Mouse (Mus musculus) ES-E14 (cell line): Measurements from ENCODE around the gene Ppp1r14c.

ENCODE experiments used
- MAFK ChIP-seq: IDR thresholded peaks from 2 replicates; pipeline ENCODE4 v1.6.1; 2014; ENCODE audit warnings: mild to moderate bottlenecking, low read depth, low read length, inconsistent platforms; ENCODE audit not compliant: insufficient read depth
- ZC3H11A ChIP-seq: IDR thresholded peaks from 2 replicates; pipeline ENCODE4 v1.6.1; 2012; ENCODE audit warnings: low read depth, mild to moderate bottlenecking, inconsistent platforms, low read length, borderline replicate concordance

DNA sequence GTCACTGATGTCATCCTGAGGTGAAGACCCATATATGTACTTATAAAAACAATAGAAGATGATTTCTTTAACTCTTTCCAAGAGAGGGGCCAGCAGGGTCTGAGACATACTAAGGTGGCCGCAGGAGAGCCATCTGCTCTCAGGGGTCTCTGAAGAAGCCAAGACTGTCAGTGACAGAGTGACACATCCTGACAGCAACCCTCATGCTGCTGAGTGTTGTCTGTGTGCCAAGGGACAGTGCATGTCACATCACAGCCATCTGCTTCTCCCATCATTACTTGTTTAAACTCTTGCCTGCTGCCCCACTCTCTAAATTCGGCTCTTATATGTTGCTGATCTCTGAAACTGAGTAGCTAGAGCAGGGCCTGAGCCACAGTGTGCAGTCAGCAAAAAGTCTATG lies 45.8 kb downstream of the Ppp1r14c start:
- TF ChIP-seq MAFK (no peak), ZC3H11A (no peak)
